Mouse (Mus musculus) neutrophil, adult 5-6 weeks (primary cell): ENCODE data around the gene Allc. TPM values are rescaled to one million over a fixed set of nuclear protein-coding genes. Genes with fewer than 3 reads are reported as not detected.

Source experiments
- ATAC-seq: fragments of 151-379, 151-347 bp; 2 replicates; pipeline ENCODE4 v1.8.0; 2017; ENCODE audit warnings: mild to moderate bottlenecking, moderate TSS enrichment; ENCODE audit not compliant: insufficient number of reproducible peaks, poor library complexity, low FRiP score, severe bottlenecking; ENCODE audit errors: extremely low read depth
- total RNA-seq: library from RNA; stranded (forward); fragments of 200-1000 nt; gene quantifications from 2 replicates; pipeline ENCODE4 v1.2.3, GENCODE M21; 2017

Allc gene
- total RNA-seq, 1 experiment from 2014 or later = not detected

- ATAC-seq = peak; percentile 25; the same call in 1 of the 2 replicates
Measured at GRCm38 (mm10) chr12:28589090-28589868, 7.0 kb upstream of the Allc start.

GRCm38 (mm10) chr12:28587949-28588348 lies 5.6 kb upstream of the Allc start:
- no peak for ATAC-seq

- ATAC-seq = no peak
Measured at GRCm38 (mm10) chr12:28584036-28584435, 1.7 kb upstream of the Allc start.

- no peak for ATAC-seq
Measured at GRCm38 (mm10) chr12:28579132-28579531, 3.2 kb downstream of the Allc start.

GRCm38 (mm10) chr12:28578147-28578546 lies 4.2 kb downstream of the Allc start:
- ATAC-seq = no peak

- ATAC-seq = no peak
Measured at GRCm38 (mm10) chr12:28575366-28576070, 6.8 kb downstream of the Allc start.

GRCm38 (mm10) chr12:28572241-28572640 lies 10.1 kb downstream of the Allc start:
- ATAC-seq = no peak

- no peak for ATAC-seq
Measured at GRCm38 (mm10) chr12:28552299-28552698, 30.0 kb downstream of the Allc start, which contains the start of gene Dcdc2c. Dcdc2c (minus strand) TSS chr12:28552399.

- no peak for ATAC-seq
Measured at GRCm38 (mm10) chr12:28551775-28552174, 30.5 kb downstream of the Allc start.

- no peak for ATAC-seq
Measured at GRCm38 (mm10) chr12:28548887-28549286, 33.4 kb downstream of the Allc start.

- no peak for ATAC-seq
Measured at GRCm38 (mm10) chr12:28514264-28514775, 68.0 kb downstream of the Allc start.

GRCm38 (mm10) chr12:28509699-28510280 lies 72.5 kb downstream of the Allc start:
- ATAC-seq = no peak

Other genes starting within 250 kb of the Allc start
- 0.58 and 0.98 TPM in 2 replicates for gene Dcdc2c, start 30.1 kb downstream of the Allc start, total RNA-seq
- not detected in 2 replicates for gene Colec11, start 40.9 kb upstream of the Allc start, total RNA-seq
- gene Rps7, start 53.4 kb upstream of the Allc start, total RNA-seq = 1,783 and 2,010 TPM in 2 replicates
- 17.7 and 18.0 TPM in 2 replicates for gene Rnaseh1, start 67.1 kb upstream of the Allc start, total RNA-seq
- gene Adi1, start 92.7 kb upstream of the Allc start, total RNA-seq = 7.4 and 10.9 TPM in 2 replicates
- 41.9 and 44.4 TPM in 2 replicates for gene Trappc12, start 167.9 kb upstream of the Allc start, total RNA-seq
- 13.0 and 23.3 TPM in 2 replicates for gene Eipr1, start 169.3 kb upstream of the Allc start, total RNA-seq